Mouse (Mus musculus) brain, embryonic 14.5 days (tissue): ENCODE measurements around the gene Abhd16a. TPM values are rescaled to one million over a fixed set of nuclear protein-coding genes. Genes with fewer than 3 reads are reported as not detected.

ENCODE experiments used
- DNase-seq: peaks from one replicate; pipeline ENCODE4 v3.0.0-alpha.2; 2011; ENCODE audit warnings: low read depth
- CTCF ChIP-seq: fragments of 200-500 bp; IDR thresholded peaks from 2 replicates; pipeline ENCODE4 v1.5.1; 2012; ENCODE audit warnings: inconsistent platforms, mild to moderate bottlenecking, moderate library complexity, borderline replicate concordance; ENCODE audit not compliant: insufficient read depth, insufficient read length; ENCODE audit errors: extremely low read depth
- POLR2A ChIP-seq: fragments of 200-500 bp; IDR thresholded peaks from 2 replicates; pipeline ENCODE4 v1.6.1; 2012; ENCODE audit warnings: mild to moderate bottlenecking, inconsistent platforms, borderline replicate concordance; ENCODE audit not compliant: poor library complexity, insufficient read depth, insufficient read length, severe bottlenecking; ENCODE audit errors: extremely low read depth
- polyA plus RNA-seq: library from polyadenylated mRNA; depleted of rRNA; stranded (reverse); fragments of >200 nt; gene quantifications from 2 replicates; pipeline ENCODE4 v1.2.3, GENCODE M21; 2012

Abhd16a gene
- polyA plus RNA-seq, 1 experiment = 91.0 TPM

DNA sequence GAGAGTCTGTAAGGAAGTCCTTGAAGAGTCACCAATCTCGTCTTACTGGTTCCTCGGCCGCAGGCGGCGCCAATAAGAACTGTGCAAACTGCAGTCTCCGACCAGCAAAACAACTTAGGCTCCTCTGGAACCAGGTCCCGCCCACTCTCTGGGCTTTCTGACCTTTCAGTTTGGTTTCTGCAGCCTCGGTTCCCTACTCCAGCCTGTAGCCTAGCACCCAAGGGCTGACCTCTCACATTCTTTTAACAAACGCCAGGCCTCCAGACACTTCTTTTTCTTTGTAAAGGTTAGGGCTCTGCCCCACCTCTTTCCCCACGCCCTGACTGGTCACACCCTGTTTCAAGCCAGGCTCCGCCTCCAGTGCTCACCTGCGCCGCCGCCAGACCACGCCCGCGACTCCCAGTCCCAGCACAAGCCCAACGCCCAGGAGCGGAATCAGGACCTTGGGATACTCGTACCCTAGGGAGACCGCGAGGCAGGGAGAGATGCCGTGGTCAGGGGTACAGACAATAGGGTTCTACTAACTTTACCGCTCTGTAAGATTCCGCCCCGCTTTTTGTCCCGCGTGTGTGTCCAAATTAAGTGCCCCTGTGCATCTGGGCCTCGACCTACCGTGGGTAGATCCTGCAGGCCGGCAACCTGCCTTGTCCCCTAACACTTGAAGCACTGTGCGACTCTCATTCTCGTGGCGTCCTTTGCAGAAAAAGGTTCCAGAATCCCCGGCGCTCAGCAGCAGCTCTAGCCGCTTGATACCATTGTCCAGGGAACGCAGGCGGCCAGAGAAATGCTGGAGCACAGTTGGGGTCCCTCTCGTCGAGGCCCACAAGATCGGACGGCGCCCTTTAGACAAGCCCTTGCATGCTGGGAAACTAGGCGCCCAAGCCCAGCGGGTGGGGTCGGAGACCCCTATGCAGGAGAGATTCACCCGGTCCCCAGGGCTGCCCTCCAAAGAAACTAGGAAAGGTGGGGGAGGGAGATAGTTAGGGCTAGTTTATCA is 23.8 kb upstream of the Abhd16a start, which contains the start of gene Ly6g6c:
TSS of gene Ly6g6c (plus strand) at position 438 of the 997 bp plus-strand sequence.
- no peak for TF ChIP-seq POLR2A
- no peak for DNase-seq

DNA sequence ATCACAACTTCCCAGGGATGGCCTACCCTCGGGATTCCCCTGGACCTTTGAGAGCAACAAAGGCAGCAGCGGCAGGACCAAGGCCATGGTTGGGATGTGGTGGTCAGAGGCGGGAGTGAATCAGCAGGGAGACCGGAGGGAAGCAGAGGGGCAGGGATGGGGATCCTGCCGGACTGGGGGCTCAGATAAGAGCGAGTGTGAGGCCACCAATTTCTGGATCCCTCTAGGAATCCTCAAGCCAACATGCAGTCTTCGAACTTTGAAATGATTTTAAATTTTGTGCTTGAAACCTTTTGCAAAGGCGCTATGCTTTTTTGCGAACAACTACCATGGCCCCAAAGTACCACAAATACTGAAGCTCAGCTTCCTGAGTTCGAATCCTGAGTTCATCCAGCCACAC is 23.0 kb upstream of the Abhd16a start, which contains the start of gene Mpig6b:
TSS of gene Mpig6b (minus strand) at position 101 of the 400 bp plus-strand sequence.
- TF ChIP-seq CTCF (no peak), POLR2A (no peak)

DNA sequence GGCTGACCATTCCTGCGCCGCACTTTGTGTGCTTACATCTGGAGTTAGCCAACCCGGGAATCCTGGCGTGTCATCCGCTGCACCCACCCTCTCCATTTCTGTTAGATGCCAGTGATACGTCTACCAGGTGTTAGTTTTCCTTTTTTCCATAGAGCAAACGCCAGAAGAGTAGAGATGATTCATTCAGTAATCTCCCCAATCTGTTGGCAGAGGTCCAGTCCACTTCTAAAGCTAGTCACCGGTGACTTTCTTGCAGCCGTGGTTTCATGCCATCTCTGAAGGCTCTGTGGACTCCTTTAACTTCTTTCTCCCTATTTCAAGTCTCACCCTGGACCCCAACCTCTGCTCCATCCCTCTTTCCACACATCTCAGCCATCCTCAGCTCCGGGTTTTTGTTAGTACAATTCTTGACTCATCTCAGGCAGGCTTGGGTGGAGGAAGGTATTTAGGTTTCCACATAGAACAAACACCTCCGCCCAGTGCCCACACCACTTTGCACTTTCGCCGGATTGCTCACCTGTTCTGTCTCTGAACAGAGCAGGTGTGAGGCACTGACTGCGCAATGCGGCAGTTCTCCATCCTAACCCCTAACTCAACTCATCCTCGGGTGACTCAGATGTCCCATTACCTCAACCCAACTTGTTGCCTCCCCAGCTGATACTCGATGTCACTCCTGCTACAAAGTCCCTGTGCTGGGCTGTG is 20.7 kb upstream of the Abhd16a start:
- no peak for TF ChIP-seq CTCF
- TF ChIP-seq POLR2A = no peak
- DNase-seq = no peak

More for the DNA sequence above, 23.0 kb upstream of the Abhd16a start, which contains the start of gene Mpig6b:
- no peak for DNase-seq

DNA sequence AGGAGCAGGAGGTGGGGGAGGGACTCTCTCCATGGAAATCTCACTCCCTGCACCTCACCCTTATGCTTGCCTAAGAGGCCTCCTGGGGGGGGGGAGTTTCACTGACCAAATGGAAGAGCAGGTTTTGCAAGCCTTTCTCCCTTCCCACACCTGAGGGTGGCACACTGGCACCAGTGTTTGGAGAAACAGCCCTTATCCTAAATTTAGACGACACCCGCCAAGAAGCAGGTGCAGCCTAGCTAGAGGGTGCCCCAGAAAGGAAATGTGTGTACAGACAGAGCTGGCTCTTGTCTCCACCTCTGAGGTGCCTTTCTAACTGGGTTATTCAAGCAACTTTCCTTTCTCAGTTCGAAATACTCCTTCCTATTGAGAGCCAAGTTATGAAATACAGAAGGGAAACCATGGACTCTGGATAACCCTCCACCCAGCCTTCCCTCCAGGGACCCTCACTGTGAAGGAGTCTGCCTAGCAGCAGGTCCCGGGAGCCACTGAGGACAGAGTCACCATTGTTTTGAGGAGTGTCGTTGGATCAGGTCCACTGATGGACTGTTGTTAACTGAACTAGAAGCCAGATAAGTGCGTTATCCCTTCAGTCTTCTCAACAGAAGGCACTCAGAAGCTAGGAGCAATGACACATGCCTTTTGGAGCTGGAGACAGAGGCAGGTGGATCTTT is 18.4 kb upstream of the Abhd16a start:
- no peak for DNase-seq
- no peak for TF ChIP-seq CTCF
- no peak for TF ChIP-seq POLR2A

DNA sequence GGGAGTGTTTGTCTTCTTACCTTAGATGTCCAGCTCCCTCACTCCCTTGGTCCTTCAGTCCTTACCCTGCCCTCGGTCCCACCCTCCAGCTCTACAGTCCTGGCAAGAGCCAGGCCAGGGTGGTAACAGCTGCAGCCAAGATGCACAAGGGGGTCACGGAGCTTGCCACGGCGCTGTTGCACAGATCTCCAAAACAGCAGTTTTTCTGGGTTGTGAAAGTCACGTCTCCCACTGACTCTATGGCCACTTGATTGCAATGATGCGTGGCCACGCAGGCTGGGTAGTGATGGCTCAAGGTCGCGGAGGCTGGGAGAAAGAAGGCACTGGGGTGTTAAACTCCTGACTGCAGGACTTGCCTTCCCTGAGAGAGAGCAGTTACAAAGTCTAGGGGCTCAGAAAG is 17.6 kb upstream of the Abhd16a start:
- no peak for TF ChIP-seq POLR2A
- no peak for TF ChIP-seq CTCF
- DNase-seq = no peak

DNA sequence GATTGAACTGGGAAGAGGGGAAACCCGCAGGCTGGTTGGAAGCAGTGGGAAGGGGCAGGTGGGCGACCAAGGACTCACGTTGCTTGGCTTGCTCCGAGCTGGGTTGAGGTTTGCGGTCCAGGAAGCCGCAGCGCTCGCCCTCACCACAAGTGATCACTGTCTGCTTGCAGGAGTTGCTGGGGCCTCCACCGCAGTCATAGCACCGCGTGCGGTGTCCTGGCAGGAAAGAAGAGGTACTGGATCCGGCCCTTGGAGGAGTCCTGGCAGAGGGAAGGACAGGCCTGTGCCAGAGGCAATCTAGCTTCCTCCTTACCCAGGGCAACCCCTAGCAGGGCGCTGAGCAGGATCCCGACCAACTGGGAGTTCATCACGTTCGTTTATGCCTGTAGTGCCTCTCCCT is 15.0 kb upstream of the Abhd16a start:
- TF ChIP-seq POLR2A (no peak), CTCF (no peak)
- DNase-seq = peak; percentile 23

DNA sequence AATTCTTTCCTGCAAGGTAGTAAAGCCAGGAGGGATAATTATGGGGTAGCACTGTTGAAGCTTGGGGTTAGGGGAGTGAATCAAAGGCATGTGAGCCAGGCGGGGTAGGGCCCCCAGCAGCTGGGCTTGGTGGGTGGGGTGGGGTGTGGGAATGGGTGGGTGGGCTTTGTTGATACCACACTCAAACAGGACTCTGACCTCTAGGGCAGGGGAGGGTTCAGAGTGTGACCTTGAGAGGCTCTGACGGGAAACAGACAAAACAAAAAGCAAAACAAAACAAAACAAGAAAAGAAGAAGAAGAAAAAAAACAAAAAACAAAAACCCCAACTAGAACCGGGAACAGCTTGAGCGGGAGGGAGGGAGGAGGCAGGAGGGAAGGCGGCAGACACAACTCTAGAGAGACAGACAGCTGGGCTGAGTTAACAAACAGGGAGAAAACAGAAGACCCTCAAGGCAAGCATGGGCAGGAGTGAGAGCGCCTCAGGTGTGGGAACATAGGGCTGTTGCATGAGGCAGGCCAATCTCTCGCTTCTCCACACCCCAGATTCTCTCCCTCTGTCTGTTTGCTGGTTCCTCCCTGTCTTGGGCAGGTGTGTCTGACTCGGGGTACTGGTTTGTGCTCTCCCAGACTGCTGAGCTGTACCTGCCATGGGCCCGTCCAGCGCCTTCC is 12.4 kb upstream of the Abhd16a start, which contains the start of gene Ly6g6e:
TSS of gene Ly6g6e (plus strand) at position 396 of the 670 bp plus-strand sequence.
- peak; percentile 76 for DNase-seq
- TF ChIP-seq CTCF (no peak), POLR2A (no peak)

DNA sequence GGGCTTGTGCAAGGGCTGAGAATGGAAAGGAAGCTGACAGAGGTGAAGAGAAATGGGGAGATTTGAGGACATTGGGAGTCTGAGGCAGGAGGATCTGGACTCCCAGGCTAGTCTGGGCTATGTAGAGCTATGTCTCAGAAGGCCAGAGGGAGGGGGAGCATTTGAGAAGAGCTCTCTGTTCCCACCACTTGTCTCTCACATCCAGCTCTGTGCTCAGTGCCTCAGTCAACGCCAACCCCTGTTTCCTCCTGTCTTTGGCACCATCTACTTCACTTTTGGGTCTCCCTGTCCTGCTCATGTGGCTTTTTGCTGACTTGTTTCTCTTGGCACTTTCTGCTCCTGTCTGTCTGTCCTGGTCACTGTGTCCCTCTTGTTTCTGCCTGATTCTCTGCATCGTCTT is 11.8 kb upstream of the Abhd16a start:
- peak; percentile 24 for DNase-seq
- TF ChIP-seq POLR2A = no peak
- no peak for TF ChIP-seq CTCF

DNA sequence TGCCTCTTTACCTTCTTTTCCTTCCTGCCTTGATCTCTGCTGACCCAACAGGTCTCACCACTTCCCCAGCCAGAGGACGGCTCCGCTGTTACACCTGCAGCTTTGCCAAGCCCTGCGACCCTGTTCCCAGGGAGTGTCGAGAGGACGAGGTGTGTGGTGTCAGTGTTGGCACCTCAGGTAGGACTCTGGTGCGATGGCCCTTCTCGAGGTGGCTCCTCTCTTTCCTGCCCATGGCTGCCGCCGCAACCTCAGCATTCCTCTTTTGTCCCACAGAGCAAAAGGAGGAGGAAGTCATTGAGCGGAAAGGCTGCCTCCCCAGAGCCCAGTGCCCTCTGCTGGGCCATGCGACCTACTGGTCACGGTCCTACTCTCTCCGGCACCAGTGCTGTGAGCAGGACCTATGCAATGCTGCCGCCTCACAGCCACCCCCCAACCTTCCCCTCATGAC is 11.3 kb upstream of the Abhd16a start, which contains the start of gene Ly6g6d:
TSS of gene Ly6g6d (minus strand) at position 280 of the 448 bp plus-strand sequence.
- TF ChIP-seq POLR2A (no peak), CTCF (peak; percentile 37; the same call in 1 of the 2 replicates)
- peak; percentile 44 for DNase-seq

DNA sequence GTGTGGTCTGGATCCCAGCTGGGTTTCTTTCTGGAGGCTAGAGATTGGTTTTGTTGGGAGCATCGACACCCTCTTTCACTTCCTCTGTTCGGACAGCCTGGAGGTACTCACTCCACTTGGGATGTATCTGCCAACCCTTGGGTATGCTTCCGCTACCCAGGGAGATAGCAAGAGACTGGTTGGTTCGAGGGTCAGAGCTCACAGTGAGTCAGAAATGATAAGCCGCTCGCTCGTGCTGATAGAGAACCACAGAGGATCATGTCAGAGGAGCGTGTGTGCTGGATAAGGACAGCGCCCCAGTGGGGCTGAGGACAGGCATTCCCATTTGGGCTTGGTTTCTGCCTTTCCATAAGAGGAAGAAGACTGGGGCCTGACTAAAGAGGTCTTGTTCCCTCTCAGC is 9.3 kb upstream of the Abhd16a start:
- TF ChIP-seq POLR2A = no peak

More for the DNA sequence above, 9.3 kb upstream of the Abhd16a start:
- DNase-seq = no peak
